Mouse (Mus musculus) spleen, adult 2 months (tissue): ENCODE results near the gene Sdr9c7.

ENCODE experiments used
- CTCF ChIP-seq: fragments of 200-500 bp; IDR thresholded peaks from 2 replicates; pipeline ENCODE4 v1.5.1; 2011; ENCODE audit warnings: mild to moderate bottlenecking, inconsistent platforms; ENCODE audit not compliant: insufficient read depth, insufficient read length, insufficient replicate concordance; ENCODE audit errors: extremely low read depth
- POLR2A ChIP-seq: fragments of 200-500 bp; IDR thresholded peaks from 2 replicates; pipeline ENCODE4 v1.6.1; 2011; ENCODE audit warnings: low read depth, low read length, inconsistent platforms

GRCm38 (mm10) chr10:127915578-127915977 is 17.3 kb downstream of the Sdr9c7 start:
- TF ChIP-seq POLR2A (no peak), CTCF (no peak)
